Mouse (Mus musculus) limb, embryonic 10.5 days (tissue): ENCODE data around the gene Lzts3. TPM values are rescaled to one million over a fixed set of nuclear protein-coding genes. Genes with fewer than 3 reads are reported as not detected.
A peak's percentile ranks its signal among the peaks of the same experiment; 100 is the strongest.
"Not testable (repeated sequence)": the region's sequence is repeated elsewhere in the genome, so short reads cannot be mapped to it uniquely, and the experiment has no call there.

ENCODE experiments used
- DNase-seq: peaks from one replicate; pipeline ENCODE4 v3.0.0-alpha.2; 2017; ENCODE audit warnings: low spot score
- H3K27ac ChIP-seq: fragments of 300-500 bp; sonication (generic); 2 replicates; pipeline ENCODE4 v1.5.1; 2016; ENCODE audit warnings: mild to moderate bottlenecking
- H3K27me3 ChIP-seq: fragments of 300-500 bp; sonication (generic); 2 replicates; pipeline ENCODE4 v1.6.1; 2016; ENCODE audit warnings: low read depth, mild to moderate bottlenecking; ENCODE audit not compliant: poor library complexity, severe bottlenecking
- H3K36me3 ChIP-seq: fragments of 300-500 bp; sonication (generic); 2 replicates; pipeline ENCODE4 v1.6.1; 2016; ENCODE audit warnings: mild to moderate bottlenecking, moderate library complexity
- H3K4me1 ChIP-seq: fragments of 300-500 bp; sonication (generic); 2 replicates; pipeline ENCODE4 v1.6.1; 2016
- H3K4me3 ChIP-seq: fragments of 300-500 bp; sonication (generic); 2 replicates; pipeline ENCODE4 v1.5.1; 2016; ENCODE audit warnings: mild to moderate bottlenecking, moderate library complexity
- H3K9me3 ChIP-seq: fragments of 300-500 bp; sonication (generic); replicated peaks from 2 replicates; pipeline ENCODE4 v1.6.1; 2016; ENCODE audit warnings: mild to moderate bottlenecking
- WGBS: fragments of 180-500 bp; shearing (Covaris S2); methylation state at CpG from one replicate; pipeline ENCODE4 v1.1.7; 2016; 5-methylcytosine and 5-hydroxymethylcytosine counted together
- polyA plus RNA-seq: library from polyadenylated mRNA; unstranded; fragments of >200 nt; fragmentation: Nextera tagmentation; extraction: Ambion mirVana; gene quantifications from 2 replicates; pipeline ENCODE4 v1.2.1, GENCODE M21; 2016

Gene Lzts3
- polyA plus RNA-seq, 1 experiment from 2014 or later = 2.7 TPM

GRCm38 (mm10) chr2:130655660-130656339, 13.2 kb upstream of the Lzts3 start:
- H3K4me1 ChIP-seq = no peaks in the 10 kb centered on the region
- DNase-seq = no peak
- H3K4me3 ChIP-seq = no peak overlapping the region
- WGBS = 91% methylated on average over 6 of the region's 6 CpGs
- no peaks in the 10 kb centered on the region for H3K9me3 ChIP-seq
- no peak overlapping the region for H3K27ac ChIP-seq
- peaks cover 84% of the 10 kb centered on the region for H3K36me3 ChIP-seq
- H3K27me3 ChIP-seq = no peaks in the 10 kb centered on the region

- no peaks in the 10 kb centered on the region for H3K9me3 ChIP-seq
- no peak overlapping the region for H3K27ac ChIP-seq
- no peaks in the 10 kb centered on the region for H3K4me1 ChIP-seq
- no peak overlapping the region for H3K4me3 ChIP-seq
- H3K27me3 ChIP-seq = no peaks in the 10 kb centered on the region
- peaks cover 76% of the 10 kb centered on the region for H3K36me3 ChIP-seq
- 86% methylated on average over 1 of the region's 1 CpGs for WGBS
- DNase-seq = no peak
Measured at GRCm38 (mm10) chr2:130653760-130654159, 11.2 kb upstream of the Lzts3 start.

- Histone ChIP-seq H3K36me3 (peaks cover 71% of the 10 kb centered on the region), H3K4me1 (no peaks in the 10 kb centered on the region), H3K4me3 (no peak overlapping the region), H3K27me3 (no peaks in the 10 kb centered on the region), H3K27ac (no peak overlapping the region), H3K9me3 (no peaks in the 10 kb centered on the region)
- no peak for DNase-seq
- WGBS = 89% methylated on average over 2 of the region's 2 CpGs
Measured at GRCm38 (mm10) chr2:130653303-130653702, 10.7 kb upstream of the Lzts3 start.

- not testable (repeated sequence) for H3K4me1 ChIP-seq, H3K27me3 ChIP-seq
- 86% methylated on average over 6 of the region's 6 CpGs for WGBS
Measured at GRCm38 (mm10) chr2:130649028-130649427, 6.4 kb upstream of the Lzts3 start.

GRCm38 (mm10) chr2:130645198-130645597, 2.6 kb upstream of the Lzts3 start:
- Histone ChIP-seq H3K27ac (no peak overlapping the region), H3K9me3 (no peaks in the 10 kb centered on the region), H3K36me3 (peaks cover 12% of the 10 kb centered on the region; the same call in 1 of the 2 replicates), H3K4me3 (no peak overlapping the region), H3K4me1 (peaks cover 14% of the 10 kb centered on the region), H3K27me3 (peaks cover 19% of the 10 kb centered on the region)
- WGBS = 85% methylated on average over 4 of the region's 4 CpGs
- DNase-seq = no peak

More at GRCm38 (mm10) chr2:130649028-130649427, 6.4 kb upstream of the Lzts3 start:
- H3K9me3 ChIP-seq, H3K4me3 ChIP-seq, H3K27ac ChIP-seq, DNase-seq: not testable (repeated sequence)
- H3K36me3 ChIP-seq = peaks cover 32% of the 10 kb centered on the region

- WGBS = 0% methylated on average over 27 of the region's 27 CpGs
- H3K9me3 ChIP-seq = no peaks in the 10 kb centered on the region
- H3K36me3 ChIP-seq = peaks cover 3% of the 10 kb centered on the region; the same call in 1 of the 2 replicates
- no peak for DNase-seq
- H3K27ac ChIP-seq = peak overlapping the region; percentile 84
- H3K4me1 ChIP-seq = peaks cover 20% of the 10 kb centered on the region
- peaks cover 49% of the 10 kb centered on the region for H3K27me3 ChIP-seq
- peak overlapping the region; percentile 79 for H3K4me3 ChIP-seq
Measured at GRCm38 (mm10) chr2:130642197-130642660, 374 bp downstream of the Lzts3 start.

- no peaks in the 10 kb centered on the region for H3K9me3 ChIP-seq
- WGBS = 42% methylated on average over 6 of the region's 6 CpGs
- H3K27ac ChIP-seq = no peak overlapping the region
- H3K4me3 ChIP-seq = peak overlapping the region; percentile 79; the same call in 1 of the 2 replicates
- H3K27me3 ChIP-seq = peaks cover 56% of the 10 kb centered on the region
- peaks cover 20% of the 10 kb centered on the region for H3K4me1 ChIP-seq
- DNase-seq = no peak
- no peaks in the 10 kb centered on the region for H3K36me3 ChIP-seq
Measured at GRCm38 (mm10) chr2:130641351-130642025, 1.1 kb downstream of the Lzts3 start.

GRCm38 (mm10) chr2:130639276-130639675, 3.3 kb downstream of the Lzts3 start:
- peaks cover 39% of the 10 kb centered on the region for H3K4me1 ChIP-seq
- no peak overlapping the region for H3K4me3 ChIP-seq
- H3K27ac ChIP-seq = no peak overlapping the region
- H3K36me3 ChIP-seq = no peaks in the 10 kb centered on the region
- peaks cover 79% of the 10 kb centered on the region for H3K27me3 ChIP-seq
- DNase-seq = no peak
- H3K9me3 ChIP-seq = no peaks in the 10 kb centered on the region
- 70% methylated on average over 6 of the region's 6 CpGs for WGBS

- whole genome bisulfite sequencing = 25% methylated on average over 16 of the region's 16 CpGs
- Histone ChIP-seq H3K27ac (no peak overlapping the region), H3K9me3 (no peaks in the 10 kb centered on the region), H3K36me3 (no peaks in the 10 kb centered on the region), H3K27me3 (peaks cover 90% of the 10 kb centered on the region), H3K4me3 (no peak overlapping the region), H3K4me1 (peaks cover 48% of the 10 kb centered on the region)
- no peak for DNase-seq
Measured at GRCm38 (mm10) chr2:130638101-130638611, 4.4 kb downstream of the Lzts3 start.

GRCm38 (mm10) chr2:130635847-130636246, 6.8 kb downstream of the Lzts3 start:
- no peaks in the 10 kb centered on the region for H3K36me3 ChIP-seq
- no peaks in the 10 kb centered on the region for H3K9me3 ChIP-seq
- DNase-seq = peak; percentile 51
- no peak overlapping the region for H3K27ac ChIP-seq
- H3K27me3 ChIP-seq = peaks cover 81% of the 10 kb centered on the region
- H3K4me3 ChIP-seq = peak overlapping the region; percentile 58
- H3K4me1 ChIP-seq = peaks cover 38% of the 10 kb centered on the region
- WGBS = 9% methylated on average over 21 of the region's 21 CpGs

GRCm38 (mm10) chr2:130634739-130635411, 7.7 kb downstream of the Lzts3 start:
- Histone ChIP-seq H3K4me1 (peaks cover 41% of the 10 kb centered on the region), H3K27ac (peak overlapping the region; percentile 73), H3K9me3 (no peaks in the 10 kb centered on the region), H3K27me3 (peaks cover 71% of the 10 kb centered on the region), H3K4me3 (peak overlapping the region; percentile 58), H3K36me3 (no peaks in the 10 kb centered on the region)
- DNase-seq = peak; percentile 78
- under 1% methylated on average over 38 of the region's 38 CpGs for WGBS

- 12% methylated on average over 14 of the region's 14 CpGs for WGBS
- no peaks in the 10 kb centered on the region for H3K9me3 ChIP-seq
- peaks cover 42% of the 10 kb centered on the region for H3K4me1 ChIP-seq
- peak overlapping the region; percentile 58 for H3K4me3 ChIP-seq
- DNase-seq = peak; percentile 43
- no peaks in the 10 kb centered on the region for H3K36me3 ChIP-seq
- peak overlapping the region; percentile 73; the same call in 1 of the 2 replicates for H3K27ac ChIP-seq
- H3K27me3 ChIP-seq = peaks cover 64% of the 10 kb centered on the region
Measured at GRCm38 (mm10) chr2:130634006-130634738, 8.4 kb downstream of the Lzts3 start.
